Mouse (Mus musculus) CD8-positive naive resting alpha-beta T cell, adult 2 months (primary cell): ENCODE measurements around the gene Tekt4.

Experiments
- DNase-seq, 2 experiments: peaks; one replicate each; pipeline ENCODE4 v3.0.0; 2022; ENCODE audit warnings: low read depth in 2 of 2, low spot score in 2 of 2

Gene Tekt4

GRCm38 (mm10) chr17:25474330-25475077, 20.1 kb downstream of the Tekt4 start:
- peak; percentile 44 to 70 for DNase-seq

GRCm38 (mm10) chr17:25475946-25476744, 21.7 kb downstream of the Tekt4 start:
- DNase-seq = peak; percentile 27 to 46

GRCm38 (mm10) chr17:25480152-25480551, 25.7 kb downstream of the Tekt4 start:
- no peak for DNase-seq

GRCm38 (mm10) chr17:25480820-25481219, 26.4 kb downstream of the Tekt4 start:
- no peak for DNase-seq

GRCm38 (mm10) chr17:25482092-25482491, 27.7 kb downstream of the Tekt4 start:
- DNase-seq = no peak

GRCm38 (mm10) chr17:25497013-25497412, 42.6 kb downstream of the Tekt4 start, which contains the start of gene Sstr5:
Gene Sstr5 (minus strand): TSS chr17:25497288.
- DNase-seq = no peak

- DNase-seq = no peak
These were observed 48.2 kb downstream of the Tekt4 start for GRCm38 (mm10) chr17:25502599-25502998.

- no peak for DNase-seq
These were observed 53.4 kb downstream of the Tekt4 start for GRCm38 (mm10) chr17:25507799-25508198.

- peak; percentile 7 to 14 for DNase-seq
These were observed 54.6 kb downstream of the Tekt4 start for GRCm38 (mm10) chr17:25508860-25509577.

GRCm38 (mm10) chr17:25510074-25510830, 55.8 kb downstream of the Tekt4 start:
- DNase-seq = no peak

GRCm38 (mm10) chr17:25511876-25512275, 57.5 kb downstream of the Tekt4 start:
- DNase-seq = no peak

- DNase-seq = no peak
These were observed 59.6 kb downstream of the Tekt4 start for GRCm38 (mm10) chr17:25514055-25514454.

GRCm38 (mm10) chr17:25516315-25516714, 61.9 kb downstream of the Tekt4 start:
- no peak for DNase-seq

GRCm38 (mm10) chr17:25518144-25518543, 63.7 kb downstream of the Tekt4 start:
- DNase-seq = no peak

- DNase-seq = no peak
These were observed 65.1 kb downstream of the Tekt4 start for GRCm38 (mm10) chr17:25519511-25519910.

- DNase-seq = no peak
These were observed 66.1 kb downstream of the Tekt4 start for GRCm38 (mm10) chr17:25520492-25520891.

- no peak for DNase-seq
These were observed 67.7 kb downstream of the Tekt4 start for GRCm38 (mm10) chr17:25522080-25522479.
